Mouse (Mus musculus) left cerebral cortex, postnatal 4 days (tissue): ENCODE measurements at regions not wholly inside any gene's neighbourhood (a gene's known extent, or its start where the extent isn't known, plus 50 kb on each side); places are given as distances from the start of the nearest gene placed in this dataset.
"Not testable (repeated sequence)": the region's sequence is repeated elsewhere in the genome, so short reads cannot be mapped to it uniquely, and the experiment has no call there.

ENCODE experiments used
- DNase-seq: peaks from one replicate; pipeline ENCODE4 v3.0.0-alpha.2; 2022
- intact Hi-C: fragments of 180-260 bp; cut with DNase I; formaldehyde crosslinking; loops from one replicate; pipeline ENCODE4 v1.15.1; 2025

DNA sequence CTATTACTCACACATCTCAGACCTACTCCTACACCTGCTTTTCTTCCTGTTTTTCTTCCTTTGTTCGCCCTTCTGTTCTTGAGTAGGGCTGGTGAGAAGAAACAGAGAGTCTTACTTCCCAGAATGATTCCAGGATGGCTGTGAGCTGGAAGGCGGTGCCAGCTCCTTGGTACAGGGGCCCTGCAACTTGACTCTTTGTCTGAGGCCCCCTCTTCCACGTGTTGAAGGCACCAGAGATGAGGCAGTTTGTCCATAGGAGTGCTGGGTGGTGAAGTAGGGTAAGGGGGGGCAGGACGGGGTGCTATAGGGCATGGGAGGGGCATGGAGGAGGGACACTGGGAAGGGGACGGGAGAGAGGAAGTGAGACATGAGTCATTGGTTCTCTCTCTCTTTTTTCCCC, 60.8 kb downstream of the Dmrta2 start:
- intact Hi-C loops, result no loop called here
- no peak for DNase-seq

GRCm38 (mm10) chr4:110044851-110045618, 67.2 kb downstream of the Dmrta2 start:
- intact Hi-C loops, result no loop called here
- no peak for DNase-seq

DNA sequence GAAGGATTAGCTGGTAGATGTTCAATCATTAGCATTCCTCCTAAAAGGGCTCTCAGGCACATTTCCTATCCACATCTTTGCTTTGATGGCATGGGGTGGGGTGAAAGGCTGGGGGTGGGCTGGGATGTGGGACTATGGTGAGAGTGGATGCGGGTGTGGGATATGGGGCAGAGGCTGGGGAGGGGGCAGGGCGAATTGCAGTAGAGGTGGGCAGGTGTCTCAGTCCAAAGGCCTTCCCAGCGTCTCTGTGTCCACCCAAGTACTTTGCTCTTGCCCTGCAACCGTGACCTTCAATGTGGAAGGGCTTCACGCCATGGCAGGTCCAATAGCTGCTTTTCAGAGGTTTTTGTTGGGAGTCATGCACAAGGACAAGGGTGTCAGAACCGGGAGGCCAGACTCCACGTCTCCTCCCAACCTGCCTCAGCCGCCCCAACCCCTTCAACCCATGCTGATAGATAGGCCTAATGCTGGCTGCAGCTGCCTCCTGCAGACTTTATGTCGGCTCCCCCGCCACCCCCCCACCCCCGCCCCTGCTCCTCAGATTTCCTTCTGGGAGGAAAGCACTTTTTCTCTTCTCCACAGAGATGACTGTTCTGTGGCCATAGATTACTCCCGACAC, 67.9 kb downstream of the Dmrta2 start:
- intact Hi-C loops, result no loop called here
- DNase-seq, result no peak

DNA sequence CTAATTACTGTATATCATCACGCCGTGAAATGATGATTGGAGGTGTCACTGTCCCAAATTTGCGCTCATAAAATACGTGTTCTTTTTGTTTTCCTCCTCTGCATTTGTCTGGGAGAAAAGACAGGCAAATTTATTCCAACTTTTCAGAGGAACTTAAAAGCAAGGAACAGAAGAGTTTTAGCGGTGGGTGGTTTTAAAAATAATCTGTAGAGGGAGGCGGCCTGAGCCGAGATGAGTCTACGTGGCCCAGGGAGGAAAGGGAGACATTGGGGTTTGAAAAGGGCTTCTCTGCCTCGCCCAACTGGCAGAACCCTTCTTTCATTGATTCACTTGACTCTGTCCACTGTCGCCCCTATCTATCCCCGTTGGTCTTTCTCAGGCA, 68.4 kb downstream of the Dmrta2 start:
- DNase-seq, result no peak
- intact Hi-C loops, result no loop called here

DNA sequence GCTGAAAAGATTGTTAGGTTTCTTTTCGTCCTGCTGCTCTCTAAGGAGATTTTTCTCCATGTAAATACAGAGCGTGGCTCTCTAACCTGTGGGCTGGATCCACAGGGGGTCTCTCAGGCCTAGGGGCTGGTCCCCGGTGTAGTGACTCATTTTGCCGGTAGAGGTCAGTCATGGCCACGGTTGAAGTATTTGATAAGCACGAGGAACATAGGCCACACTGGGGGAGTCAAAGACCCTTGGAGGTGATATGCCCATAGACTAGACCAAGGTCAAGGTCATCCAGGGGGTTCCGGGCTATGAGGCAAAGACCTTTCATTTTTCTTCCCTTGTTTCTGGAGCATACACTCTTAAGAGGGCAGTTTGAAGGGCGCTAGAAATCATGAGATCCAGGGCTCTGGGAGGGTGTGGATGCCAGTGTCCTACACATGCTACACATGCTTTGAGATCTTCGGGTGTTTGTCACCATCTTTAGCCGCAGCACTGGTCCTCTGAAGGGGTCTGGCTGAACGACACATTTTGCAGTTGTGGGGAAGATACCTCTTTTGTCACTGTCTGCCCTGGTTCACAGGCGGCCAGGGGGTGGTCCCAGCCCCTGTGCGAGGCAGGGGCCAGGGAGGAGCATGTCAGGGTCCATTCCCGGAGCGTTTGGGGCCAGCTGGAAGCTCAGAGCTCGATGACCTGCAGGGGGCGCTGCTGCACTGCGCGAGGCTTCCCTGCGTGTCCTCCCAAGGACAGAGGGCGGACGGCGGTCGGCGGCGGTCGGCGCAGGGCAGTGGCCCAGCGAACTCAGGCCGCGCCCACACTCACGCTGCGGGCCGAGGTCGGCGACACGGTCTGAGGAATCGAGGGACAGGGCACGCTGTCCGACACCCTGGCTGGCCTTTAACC, 72.8 kb downstream of the Dmrta2 start:
- DNase-seq, result peak; percentile 94
- intact Hi-C loops, result loop anchor here (10.0 kb wide), 3 partner anchors 234 to 1594 kb away; no protein-coding TSS in a partner anchor

- DNase-seq, result no peak
- intact Hi-C loops, result loop anchor here (10.0 kb wide), 3 partner anchors 234 to 1594 kb away; no protein-coding TSS in a partner anchor
These were observed 73.4 kb downstream of the Dmrta2 start for GRCm38 (mm10) chr4:110051281-110051665.

DNA sequence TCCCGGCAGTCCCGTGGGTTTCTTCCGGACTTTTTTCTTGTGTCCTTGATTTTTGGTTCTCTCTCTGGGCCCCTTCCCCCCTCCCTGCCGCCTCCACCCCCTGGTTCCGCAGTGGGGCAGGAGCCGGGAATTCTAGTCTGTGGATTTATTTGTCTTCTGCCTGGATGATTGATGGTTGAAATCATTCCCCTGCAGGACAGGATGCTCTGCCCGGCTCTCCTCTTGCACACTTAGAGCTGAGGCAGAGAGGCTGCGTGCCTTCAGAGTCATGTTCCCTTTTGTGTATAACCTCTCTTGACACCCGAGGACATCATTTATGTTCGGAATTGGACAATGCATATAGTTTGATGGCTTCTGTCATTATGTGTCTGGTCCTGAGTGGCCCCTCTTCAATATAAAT, 74.0 kb downstream of the Dmrta2 start:
- intact Hi-C loops, result loop anchor here (10.0 kb wide), 3 partner anchors 233 to 1593 kb away; no protein-coding TSS in a partner anchor
- DNase-seq, result no peak

DNA sequence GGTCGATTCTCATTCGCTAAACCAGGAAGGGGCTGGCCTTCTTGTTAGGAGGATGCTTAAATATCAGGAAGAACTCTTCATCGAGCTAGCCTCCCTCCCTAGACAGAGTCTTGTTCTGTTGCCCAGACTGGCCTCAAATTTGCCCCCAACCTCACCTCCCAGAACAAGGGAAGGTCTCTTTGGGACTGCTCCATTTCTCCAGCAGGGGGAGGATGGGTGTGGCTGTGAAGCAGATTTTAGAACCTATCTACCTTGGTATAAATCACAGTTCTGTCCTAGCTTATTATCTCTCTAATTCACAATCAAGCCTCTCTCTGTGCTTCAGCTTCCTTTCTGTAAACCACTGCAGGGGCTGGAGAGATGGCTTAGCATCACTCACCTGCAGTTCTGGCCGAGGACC, 75.1 kb downstream of the Dmrta2 start:
- no peak for DNase-seq
- intact Hi-C loops, result loop anchor here (10.0 kb wide), 3 partner anchors 232 to 1592 kb away; no protein-coding TSS in a partner anchor

- intact Hi-C loops, result no loop called here
- no peak for DNase-seq
These were observed 96.0 kb downstream of the Dmrta2 start for GRCm38 (mm10) chr4:110073836-110074235.

GRCm38 (mm10) chr4:110083371-110083770, 105.5 kb downstream of the Dmrta2 start:
- no peak for DNase-seq
- intact Hi-C loops, result no loop called here

GRCm38 (mm10) chr4:110087570-110088247, 109.9 kb downstream of the Dmrta2 start:
- intact Hi-C loops, result no loop called here
- peak; percentile 41 for DNase-seq

DNA sequence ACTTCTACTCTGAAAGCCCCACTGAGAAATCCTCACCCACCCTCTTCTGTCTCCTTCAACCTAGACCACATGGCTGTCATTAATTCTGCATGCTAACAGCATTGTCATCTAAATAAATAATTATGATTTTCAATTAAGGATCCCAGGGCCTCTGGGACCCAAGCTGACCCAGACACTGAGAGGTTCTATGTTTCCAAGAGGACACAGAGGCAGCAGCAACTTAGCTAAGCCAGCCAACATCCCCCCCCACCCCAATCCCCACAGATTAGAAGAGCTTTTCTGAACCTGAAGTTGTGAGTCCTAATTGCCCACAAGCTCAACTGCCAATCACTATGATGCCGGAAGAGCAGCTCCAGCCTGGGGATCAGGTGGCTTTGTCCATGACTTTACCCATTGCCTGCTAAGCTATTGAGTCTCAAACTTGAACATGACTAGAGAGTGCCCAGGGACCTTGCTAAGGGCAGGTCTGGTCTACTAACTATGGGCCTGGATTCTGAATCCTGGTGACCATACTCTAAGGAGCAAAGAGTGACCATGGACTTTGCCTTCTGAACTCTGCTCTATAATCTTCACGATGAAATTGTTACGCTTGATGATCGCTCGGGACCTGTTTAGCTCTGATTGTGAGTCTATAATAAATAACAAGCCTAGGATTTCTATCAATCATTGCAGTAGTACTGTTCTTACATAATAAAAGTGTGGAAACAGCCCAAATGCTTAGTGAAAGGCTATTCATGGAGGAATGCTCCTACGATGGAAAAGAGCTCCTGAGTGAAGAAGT, 115.4 kb downstream of the Dmrta2 start:
- no peak for DNase-seq
- intact Hi-C loops, result no loop called here

- intact Hi-C loops, result no loop called here
- DNase-seq, result no peak
These were observed 116.7 kb downstream of the Dmrta2 start for GRCm38 (mm10) chr4:110094541-110094940.

DNA sequence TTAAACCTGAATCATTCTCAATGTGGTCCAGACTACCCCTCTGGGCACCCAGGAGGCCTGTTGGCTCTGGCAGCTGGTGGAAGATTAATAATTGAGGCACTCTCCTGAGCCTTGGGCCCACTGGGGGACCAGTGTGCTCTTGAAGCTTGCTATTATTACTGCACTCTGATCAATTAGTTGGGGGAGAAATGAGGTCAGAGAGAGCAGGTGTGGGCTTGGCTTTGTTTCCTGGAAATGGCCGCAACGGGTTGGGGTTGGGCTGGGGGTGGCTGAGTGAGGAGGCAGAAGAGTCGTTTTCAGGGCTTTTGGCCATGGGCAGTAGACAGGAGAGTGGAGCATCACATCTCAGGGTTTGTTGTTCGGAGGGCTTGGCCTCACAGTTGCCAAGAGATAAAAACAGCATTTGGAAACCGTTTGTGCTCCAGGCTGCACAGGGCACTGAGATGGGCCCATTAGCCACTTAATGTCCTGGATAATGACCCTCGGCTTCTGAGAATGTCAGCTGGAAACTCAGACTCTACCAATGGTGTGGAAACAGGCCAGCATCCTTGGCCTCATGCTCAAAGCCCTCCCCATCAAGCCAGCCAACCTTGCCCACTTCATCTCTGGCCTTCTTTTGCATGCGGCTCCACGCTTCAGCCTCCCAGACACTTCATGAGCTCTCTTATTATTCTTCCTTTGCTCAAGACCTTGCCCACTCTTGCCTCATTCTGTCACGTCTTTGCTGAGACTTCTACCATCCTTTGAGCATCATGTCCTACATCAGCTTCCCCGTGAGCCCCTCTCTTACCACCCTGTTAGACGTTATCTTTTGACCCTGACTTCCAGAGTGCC, 118.1 kb downstream of the Dmrta2 start:
- intact Hi-C loops, result no loop called here
- DNase-seq, result peak; percentile 4

DNA sequence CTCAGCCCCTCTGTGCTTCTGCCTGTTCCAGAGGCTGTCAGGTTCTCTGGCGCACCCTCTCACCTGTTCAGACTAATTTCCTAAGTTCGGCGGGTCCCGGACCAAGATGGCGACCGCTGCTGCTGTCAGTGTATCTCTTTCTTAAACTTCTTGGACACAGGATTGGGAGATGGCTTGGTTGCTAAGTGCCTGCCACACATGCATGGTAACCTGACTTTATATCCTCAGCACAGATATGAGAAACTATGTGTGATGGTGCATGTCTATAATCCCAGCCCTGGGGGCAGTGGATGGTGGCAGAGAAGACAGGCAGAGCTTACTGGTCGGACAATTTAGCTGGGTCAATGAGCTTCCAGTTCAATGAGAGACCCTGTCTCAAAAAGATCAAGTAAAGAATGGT, 126.3 kb downstream of the Dmrta2 start:
- DNase-seq, intact Hi-C loops: not testable (repeated sequence)

- no peak for DNase-seq
- intact Hi-C loops, result no loop called here
These were observed 128.9 kb downstream of the Dmrta2 start for GRCm38 (mm10) chr4:110106620-110107243.

GRCm38 (mm10) chr4:110119438-110119837, 141.6 kb downstream of the Dmrta2 start:
- intact Hi-C loops, result no loop called here
- no peak for DNase-seq

DNA sequence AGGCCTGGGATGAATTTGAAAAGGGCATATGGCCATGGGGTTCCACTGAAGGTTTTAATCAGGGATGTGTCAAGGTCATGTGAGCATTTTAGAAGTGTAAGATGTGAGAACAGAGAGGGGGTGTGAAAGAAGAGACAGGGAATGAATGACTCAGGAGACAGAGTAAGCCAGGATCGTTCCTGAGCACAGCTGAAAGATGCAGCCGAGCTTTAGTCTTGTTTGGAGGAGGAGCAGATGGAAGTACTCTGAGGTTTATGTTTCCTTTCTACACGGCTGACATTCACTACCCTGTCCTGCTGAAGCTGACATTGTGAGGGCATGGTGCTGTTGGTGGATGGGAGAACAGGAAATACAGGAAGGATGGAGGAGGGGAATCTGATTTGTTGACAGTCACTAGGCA, 142.0 kb downstream of the Dmrta2 start:
- no peak for DNase-seq
- intact Hi-C loops, result no loop called here

GRCm38 (mm10) chr4:110120761-110121160, 142.9 kb downstream of the Dmrta2 start:
- no peak for DNase-seq
- intact Hi-C loops, result no loop called here
